Mouse (Mus musculus) embryonic facial prominence, embryonic 14.5 days (tissue): ENCODE data around the gene Gm28041. TPM values are rescaled to one million over a fixed set of nuclear protein-coding genes. Genes with fewer than 3 reads are reported as not detected.

Source experiments
- polyA plus RNA-seq: library from polyadenylated mRNA; unstranded; fragments of >200 nt; fragmentation: Nextera tagmentation; extraction: Ambion mirVana; gene quantifications from 2 replicates; pipeline ENCODE4 v1.2.1, GENCODE M21; 2014

The Gm28041 gene
- polyA plus RNA-seq, 1 experiment from 2014 or later, result 0.46 TPM

Other genes with a start within 250 kb of the Gm28041 start
- 5.1 and 5.9 TPM in 2 replicates for gene Rsl1, start 202.6 kb downstream of the Gm28041 start, polyA plus RNA-seq
- gene Zfp455, start 181.2 kb downstream of the Gm28041 start, polyA plus RNA-seq, result 1.4 and 1.8 TPM in 2 replicates
- 1.8 and 2.0 TPM in 2 replicates for gene Zfp458, start 97.3 kb downstream of the Gm28041 start, polyA plus RNA-seq
- gene Zfp457, start 69.2 kb downstream of the Gm28041 start, polyA plus RNA-seq, result 0.68 and 0.83 TPM in 2 replicates
- 3.1 and 3.2 TPM in 2 replicates for gene Zfp595, start 43.2 kb downstream of the Gm28041 start, polyA plus RNA-seq
- not detected in 2 replicates for gene Gm28044, start 15.2 kb downstream of the Gm28041 start, polyA plus RNA-seq
- 0.94 and 1.4 TPM in 2 replicates for gene Zfp953, start 15.1 kb downstream of the Gm28041 start, polyA plus RNA-seq
- gene Zfp456, start 77 bp upstream of the Gm28041 start, polyA plus RNA-seq, result 1.7 and 2.0 TPM in 2 replicates
- gene Zfp429, start 24.1 kb upstream of the Gm28041 start, polyA plus RNA-seq, result 6.8 and 8.1 TPM in 2 replicates
- gene Zfp459, start 45.7 kb upstream of the Gm28041 start, polyA plus RNA-seq, result 0.56 and 1.0 TPM in 2 replicates
- gene Zfp874a, start 75.9 kb upstream of the Gm28041 start, polyA plus RNA-seq, result 10.4 and 10.7 TPM in 2 replicates
- gene Zfp874b, start 108.5 kb upstream of the Gm28041 start, polyA plus RNA-seq, result 2.5 and 3.1 TPM in 2 replicates
- gene Zfp58, start 124.8 kb upstream of the Gm28041 start, polyA plus RNA-seq, result 11.2 and 13.8 TPM in 2 replicates
- gene Gm26965, start 150.4 kb upstream of the Gm28041 start, polyA plus RNA-seq, result not detected in 2 replicates
- 24.2 and 29.7 TPM in 2 replicates for gene Zfp87, start 150.4 kb upstream of the Gm28041 start, polyA plus RNA-seq
- 14.8 and 14.9 TPM in 2 replicates for gene Zfp748, start 178.1 kb upstream of the Gm28041 start, polyA plus RNA-seq
- 4.8 and 5.1 TPM in 2 replicates for gene Zfp729b, start 234.0 kb upstream of the Gm28041 start, polyA plus RNA-seq